Mouse (Mus musculus) thymus, postnatal 25 days (tissue): ENCODE results near the gene Cdh24.
"Not testable (repeated sequence)": the region's sequence is repeated elsewhere in the genome, so short reads cannot be mapped to it uniquely, and the experiment has no call there.

Source experiments
- DNase-seq: peaks from one replicate; pipeline ENCODE4 v3.0.0; 2022

Gene Cdh24

DNA sequence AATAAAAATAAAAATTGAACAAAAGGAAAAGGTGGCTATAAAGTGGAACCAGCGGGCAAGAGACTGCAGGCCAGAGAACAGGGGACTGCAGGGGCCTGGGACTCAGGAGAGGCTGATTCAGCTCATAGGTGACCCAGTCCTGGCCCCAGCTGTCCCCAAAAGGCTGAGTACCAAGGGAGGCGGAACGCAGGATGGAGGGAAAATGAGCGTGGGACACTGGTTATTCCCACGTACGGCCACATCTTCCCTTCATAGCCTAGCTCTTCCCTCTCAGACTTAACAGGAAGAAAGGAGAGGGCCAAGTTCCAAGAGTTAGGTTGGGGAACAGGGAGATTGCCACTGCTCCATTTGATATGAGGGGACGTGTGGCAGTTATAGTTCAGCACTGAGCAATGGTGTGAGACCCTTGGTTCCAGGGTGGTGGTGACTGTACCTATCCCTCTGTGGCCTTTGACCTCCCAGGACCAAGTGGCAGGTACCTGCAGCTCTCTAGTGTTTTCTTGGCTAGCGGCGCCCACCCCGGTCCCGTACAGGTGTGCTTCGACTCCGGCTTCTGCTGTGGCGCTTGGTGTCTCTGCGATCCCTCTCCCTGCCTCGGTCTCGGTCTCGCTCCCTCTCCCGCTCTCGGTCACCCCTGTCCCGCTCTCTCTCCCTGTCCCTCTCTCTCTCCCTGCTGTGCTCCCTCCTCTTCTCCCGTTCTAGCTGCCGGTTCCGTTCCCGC is 1.2 kb upstream of the Cdh24 start:
- DNase-seq, result no peak

DNA sequence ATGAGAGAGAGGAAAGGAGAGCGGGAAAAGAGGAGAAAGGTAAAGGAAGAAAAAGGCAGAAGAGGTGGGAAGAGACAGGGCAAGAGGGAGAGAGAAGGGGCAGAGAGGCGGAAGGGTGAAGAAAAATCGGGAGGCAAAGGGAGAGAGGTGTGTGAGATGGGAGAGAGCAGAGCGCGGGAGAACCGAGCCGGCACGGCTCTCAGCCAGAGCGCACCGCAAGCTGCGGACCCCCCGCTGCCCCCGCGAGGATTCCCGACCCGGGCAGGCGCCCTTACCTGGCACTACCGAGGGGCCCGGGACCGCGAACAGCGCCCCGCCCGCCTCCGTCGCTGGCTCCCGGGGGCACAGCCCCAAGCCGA is 239 bp downstream of the Cdh24 start, which contains the start of gene Gm17606:
Gm17606 (plus strand) TSS at position 7 of the 359 bp plus-strand sequence.
- no peak for DNase-seq

DNA sequence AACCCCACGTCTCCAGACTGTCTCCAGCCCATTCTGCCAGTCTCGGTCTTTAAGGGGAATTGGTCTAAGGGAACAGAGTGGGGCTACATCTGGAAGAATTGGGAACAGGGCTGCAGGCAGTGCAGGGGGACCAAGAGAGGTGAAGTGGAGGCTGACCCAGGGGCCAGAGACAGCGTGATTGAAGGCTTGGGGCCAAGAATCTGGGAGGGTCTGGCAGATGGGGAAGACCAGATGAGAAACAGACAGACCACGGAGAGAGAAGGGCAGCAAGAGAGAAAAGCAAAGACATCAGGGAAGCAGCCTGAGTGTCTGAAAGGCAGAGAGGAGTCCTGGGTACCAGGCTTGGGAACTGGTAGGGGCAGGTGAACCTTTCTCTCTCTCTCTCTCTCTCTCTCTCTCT is 1.0 kb downstream of the Cdh24 start:
- no peak for DNase-seq

DNA sequence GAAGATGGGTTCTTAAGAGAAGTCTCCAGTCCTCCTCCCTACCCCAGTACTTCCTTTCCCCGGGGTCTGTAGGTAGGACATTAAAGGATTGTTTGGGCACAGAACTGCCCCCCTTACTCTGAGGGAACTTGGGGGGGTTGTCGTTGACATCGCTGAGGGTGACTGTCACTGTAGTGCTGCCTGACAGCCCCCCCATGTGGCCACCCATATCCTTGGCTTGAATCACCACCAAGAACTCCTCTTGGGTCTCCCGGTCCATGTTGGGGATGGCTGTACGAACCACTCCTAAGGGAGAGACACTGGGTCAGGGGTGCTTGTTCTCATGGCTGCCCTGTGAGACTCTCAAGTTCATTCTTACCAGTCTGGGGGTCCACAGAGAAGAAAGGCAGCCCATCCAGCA is 3.0 kb downstream of the Cdh24 start:
- no peak for DNase-seq

DNA sequence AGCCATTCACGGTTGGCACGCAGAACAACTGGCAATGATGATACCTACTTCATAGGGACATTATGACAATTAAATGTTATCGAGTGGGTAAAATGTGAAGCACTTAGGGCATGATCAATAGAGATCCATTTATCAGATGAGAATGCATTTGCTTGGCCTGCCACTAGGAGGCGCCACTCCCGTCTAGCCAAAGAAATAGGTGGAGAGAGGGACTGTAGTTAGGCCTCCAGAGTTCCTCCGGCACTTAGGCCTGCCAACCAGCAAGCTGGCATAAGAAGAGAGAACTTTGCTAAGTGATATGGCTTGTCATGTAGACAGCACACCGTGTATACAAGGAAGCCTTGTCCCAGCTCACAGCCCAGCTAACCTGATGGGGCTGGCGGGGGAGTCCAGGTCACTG is 4.2 kb downstream of the Cdh24 start:
- peak; percentile 60 for DNase-seq

DNA sequence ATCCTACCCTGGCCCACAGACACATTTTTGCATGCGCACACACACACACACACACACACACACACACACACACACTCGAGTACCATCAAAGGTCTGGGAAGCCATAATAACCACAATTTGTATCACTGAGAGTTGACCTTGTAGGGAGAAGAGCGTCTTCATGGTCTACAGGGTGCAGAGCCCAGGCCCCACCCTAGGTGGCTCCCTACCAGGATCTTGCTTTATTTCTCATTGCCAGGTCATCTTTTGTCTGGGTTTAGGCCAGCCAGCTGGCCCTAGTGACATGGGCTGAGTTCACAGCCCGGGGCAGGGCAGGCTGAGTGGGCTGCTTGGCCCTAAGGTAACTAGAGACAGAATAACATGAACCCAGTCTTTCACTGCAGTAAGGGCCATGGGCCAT is 7.0 kb downstream of the Cdh24 start:
- no peak for DNase-seq

DNA sequence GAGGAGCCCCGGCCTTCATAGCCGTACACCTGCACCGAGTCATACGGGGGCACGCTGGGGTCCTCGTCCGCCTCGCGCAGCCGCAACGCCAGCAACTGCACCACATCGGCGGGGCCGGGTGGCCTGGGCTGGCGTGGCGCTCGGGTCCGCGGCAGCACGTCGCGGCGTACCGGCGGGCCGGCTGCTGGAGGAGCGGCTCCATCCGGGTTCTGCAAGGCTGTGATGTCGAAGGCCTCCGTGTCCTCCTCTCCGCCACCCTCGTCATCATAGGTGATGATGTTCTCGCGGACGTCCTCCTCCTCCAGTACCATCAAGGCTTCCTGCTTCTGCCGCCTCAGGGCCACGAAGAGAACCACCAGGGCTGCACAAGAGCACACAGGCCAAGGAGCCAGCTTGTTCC is 8.9 kb downstream of the Cdh24 start:
- DNase-seq, result no peak

DNA sequence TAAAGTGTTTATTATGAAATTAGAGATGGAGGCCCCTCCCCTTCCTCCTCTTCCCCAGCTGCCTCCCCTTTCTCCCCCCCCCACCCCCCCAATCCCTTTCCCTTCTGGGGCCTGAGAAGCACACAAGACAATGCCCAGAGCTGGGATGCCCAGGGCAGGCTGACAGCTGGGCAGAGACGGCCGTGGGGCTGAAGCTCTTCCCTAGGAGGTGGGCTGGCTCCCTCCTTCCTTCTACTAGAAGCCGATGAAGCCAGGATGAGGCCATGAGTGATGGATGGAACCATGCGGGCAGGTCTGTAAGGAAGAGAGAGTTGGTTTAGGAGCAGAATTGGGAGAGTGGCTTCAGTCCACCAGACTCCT is 9.9 kb downstream of the Cdh24 start:
- no peak for DNase-seq

DNA sequence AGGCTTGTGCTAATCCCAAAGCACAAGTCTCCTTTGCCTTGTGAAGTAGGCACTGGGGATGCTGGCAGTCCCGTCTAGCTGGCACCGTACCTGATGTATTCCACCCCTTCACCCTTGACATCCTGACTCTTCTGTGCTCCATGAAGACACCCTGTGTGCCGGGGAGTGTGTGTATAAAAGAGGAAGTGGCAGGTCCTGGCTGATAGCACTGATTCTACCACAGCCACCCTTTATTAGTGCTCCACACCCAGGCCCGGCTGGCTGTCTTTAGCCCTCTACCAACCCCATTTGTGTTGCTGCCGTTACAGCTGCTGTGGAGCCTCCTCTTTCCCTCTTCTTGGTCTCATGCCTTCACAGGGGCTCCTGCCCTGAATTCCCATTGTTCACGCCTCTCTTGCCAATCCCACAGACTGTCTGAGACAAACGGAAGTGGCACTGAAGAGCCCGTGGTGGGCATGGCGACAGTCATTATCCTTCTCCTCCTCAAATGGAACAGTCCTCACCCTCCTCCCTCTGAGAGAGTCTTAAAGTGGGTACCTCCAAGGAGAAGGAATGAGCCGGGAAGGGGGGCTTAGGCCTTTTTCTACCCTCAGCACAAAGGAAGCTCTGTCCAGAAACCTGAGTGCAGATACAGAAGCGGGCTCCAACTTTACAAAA is 10.5 kb downstream of the Cdh24 start:
- DNase-seq, result no peak

DNA sequence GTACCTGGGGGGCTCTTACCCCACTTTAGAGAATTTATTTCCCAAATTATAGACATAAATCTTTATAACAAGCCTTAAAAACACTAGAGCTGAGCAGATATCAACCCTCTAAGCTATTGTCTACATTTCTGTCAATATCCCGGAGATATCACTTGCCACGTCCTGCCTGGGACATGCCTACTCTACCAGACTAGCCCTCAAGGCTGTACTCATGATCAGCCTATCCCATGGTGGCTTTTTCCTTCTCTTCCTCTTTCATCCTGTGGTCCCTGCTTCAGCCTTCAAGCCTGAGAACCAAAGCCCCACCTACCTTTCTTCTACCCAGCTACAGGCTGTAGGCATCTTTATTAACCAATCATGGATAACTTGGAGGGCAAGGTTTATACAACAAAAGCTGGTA is 11.4 kb downstream of the Cdh24 start:
- DNase-seq, result no peak

DNA sequence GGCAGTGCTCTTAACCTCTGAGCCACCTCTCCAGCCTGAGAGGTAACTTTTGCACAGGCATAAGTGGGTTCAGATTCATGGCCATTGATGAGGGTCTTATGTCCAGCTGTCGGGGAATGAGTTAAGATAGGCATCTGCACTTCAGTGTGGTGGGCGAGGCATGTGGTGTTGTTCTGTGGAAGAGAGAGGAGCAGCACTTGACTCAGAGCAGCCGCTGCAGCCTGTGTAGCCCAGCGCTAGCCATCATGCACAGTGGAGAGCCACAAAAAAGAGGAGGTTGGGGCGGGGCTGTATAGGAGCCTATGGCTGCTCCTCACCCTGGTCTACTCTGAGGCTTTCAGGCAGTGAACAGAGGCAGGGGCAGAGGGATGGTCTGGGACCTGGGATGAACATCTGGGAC is 13.1 kb downstream of the Cdh24 start:
- no peak for DNase-seq

DNA sequence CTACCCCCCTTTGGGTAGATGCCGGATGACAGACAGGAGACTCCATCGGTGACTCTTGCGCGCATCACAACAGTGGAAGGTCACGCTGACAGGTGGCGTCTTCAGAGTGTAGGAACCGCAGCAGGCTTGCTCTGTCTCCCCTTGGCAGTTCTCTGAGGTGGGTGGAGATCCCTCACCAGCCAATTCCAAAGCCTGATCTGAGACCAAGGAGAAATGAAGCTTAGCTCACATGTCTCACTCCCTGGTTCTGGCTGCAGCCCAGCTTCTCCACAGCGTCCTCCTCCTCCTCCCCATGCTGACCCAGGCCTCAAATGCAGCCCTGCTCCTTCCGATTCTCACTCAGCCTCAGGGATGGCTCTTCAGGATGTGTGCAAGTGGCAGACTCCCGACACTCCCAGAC is 16.2 kb downstream of the Cdh24 start:
- no peak for DNase-seq

DNA sequence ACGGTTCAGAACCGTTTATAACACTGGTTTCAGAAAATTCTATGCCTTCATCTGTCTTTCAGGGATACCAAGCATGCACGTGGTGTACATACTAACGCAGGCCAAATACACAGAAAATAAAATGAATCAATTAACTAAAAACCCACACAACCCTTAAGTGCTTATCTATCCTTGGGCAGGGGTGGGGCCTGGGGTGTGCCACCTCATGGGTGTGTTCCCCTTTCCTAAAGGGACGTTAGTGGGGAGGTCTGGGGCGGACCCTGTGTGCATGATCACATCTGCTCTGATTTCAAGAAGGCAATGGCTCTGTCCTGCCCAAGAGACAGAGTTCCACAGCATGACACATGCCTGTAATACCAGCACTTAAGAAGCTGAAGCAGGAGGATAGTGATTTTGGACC is 17.8 kb downstream of the Cdh24 start:
- no peak for DNase-seq

DNA sequence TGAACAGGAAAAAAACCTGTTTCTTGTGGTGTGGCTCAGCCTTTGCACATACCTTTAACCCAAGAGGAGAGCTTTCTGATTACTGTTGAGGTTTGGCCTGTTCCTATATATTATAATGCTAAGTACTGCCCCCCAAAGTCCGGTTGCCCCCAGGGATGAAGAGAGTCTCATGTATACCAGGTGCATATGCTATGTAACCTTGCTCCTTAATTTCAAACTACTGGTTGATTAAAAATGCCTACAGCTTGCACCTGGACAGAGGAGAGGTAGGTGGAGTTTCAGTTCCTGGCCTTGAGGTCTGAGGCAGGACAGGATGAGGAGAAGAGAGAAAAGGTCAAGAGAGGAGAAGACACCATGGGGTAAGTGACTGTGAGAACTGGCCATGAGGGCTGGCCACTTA is 20.0 kb downstream of the Cdh24 start, which contains the start of gene Psmb11:
Psmb11 (plus strand) TSS at position 301 of the 400 bp plus-strand sequence.
- DNase-seq, result no peak

DNA sequence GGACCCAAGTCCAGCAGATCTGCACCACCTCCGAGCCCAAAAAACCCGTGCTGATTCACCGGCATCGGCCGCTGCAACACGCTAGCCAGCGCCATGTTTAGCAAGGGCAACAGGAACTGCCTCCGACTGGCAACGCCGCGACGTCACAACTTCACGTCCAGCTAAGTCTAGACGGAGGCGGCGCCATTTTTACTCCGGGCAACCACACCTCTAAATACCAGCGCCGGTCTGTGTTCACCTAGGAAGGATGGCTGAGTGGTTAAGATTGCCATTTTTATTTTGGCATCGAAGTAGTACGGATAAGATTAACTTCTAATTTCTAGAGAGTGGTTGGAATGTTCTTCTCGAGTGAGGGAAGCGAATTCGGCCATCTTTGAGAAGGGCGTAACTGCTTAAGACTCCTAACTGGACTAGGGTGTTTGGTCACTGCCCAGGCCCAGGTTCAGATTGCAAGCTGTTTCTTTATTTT is 23.2 kb downstream of the Cdh24 start, which contains the start of gene Psmb5:
Psmb5 (minus strand) TSS at position 126 of the 469 bp plus-strand sequence.
- peak; percentile 86 for DNase-seq

DNA sequence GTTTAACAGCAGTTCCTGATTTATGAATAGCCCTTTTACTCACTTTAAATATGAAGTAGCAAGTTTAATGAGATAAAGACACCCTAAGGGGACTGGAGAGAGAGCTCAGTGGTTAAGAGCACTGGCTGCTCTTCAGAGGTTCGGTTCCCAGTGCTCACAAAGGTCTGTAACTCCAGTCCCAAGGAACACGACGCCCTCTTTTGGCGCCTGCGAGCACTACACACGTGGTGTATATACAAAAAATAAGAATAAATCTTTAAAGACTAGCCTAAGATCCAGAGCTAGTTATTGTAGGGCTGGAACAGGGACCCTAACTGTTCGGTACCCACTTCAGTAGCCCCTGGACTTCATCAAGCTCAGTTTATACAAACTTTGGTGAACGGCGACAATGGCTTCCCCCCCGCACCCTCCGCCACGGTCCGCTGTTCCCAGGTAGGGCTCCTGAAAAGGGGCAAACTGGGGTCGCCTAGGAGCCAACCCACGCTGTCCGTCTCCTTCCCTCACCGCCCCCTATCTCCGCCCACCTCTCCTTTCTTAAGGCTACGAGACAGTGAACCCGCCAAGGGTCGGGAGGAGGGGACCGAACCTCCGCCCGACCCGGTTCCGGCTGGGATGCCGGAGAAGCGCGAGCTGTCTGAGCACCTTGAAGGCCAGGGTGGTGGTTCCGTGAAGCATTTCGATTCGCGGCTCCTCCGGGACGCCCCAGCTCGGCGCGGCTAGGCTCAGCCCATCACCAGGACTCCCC is 23.8 kb downstream of the Cdh24 start:
- DNase-seq, result peak; percentile 26

DNA sequence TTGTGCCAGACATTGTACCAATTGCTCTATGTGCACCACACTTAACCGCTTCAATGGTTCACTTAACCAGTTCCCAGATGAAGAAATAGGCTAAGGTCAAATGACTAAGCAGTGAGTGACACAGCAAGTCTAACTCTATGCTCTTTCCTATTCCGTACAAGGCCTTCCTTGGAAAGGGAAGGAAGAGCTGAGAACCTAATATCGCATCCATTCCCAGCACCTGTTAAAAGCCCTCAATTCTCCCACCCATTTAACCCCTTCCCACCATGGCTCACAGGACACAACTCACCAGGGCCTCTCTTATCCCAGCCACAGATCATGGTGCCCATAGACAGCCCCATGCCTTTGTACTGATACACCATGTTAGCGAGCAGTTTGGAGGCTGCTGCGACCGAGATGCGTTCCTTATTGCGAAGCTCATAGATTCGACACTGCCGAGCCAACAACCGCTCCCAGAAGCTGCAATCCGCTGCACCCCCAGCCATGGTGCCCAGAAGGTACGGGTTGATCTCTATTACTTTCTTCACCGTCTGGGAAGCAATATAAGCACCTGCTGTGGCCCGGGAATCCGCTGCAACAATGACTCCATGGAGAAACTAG is 24.8 kb downstream of the Cdh24 start:
- no peak for DNase-seq

DNA sequence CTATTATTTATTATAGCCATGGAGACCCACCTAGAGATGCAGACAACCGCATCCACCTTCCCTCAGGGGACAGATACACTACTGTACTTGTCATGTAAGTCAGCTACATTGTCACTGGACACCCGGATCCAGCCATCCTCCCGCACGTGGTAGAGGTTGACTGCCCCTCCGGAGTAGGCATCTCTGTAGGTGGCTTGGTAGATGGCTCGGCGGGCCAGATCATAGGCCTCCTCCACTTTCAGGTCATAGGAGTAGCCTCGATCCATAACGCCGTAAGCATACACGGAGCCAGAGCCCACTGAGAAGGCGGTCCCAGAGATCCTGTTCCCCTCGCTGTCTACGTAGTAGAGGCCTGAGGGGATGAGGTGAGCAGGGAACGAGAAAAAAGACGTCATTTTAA is 27.0 kb downstream of the Cdh24 start:
- DNase-seq, result not testable (repeated sequence)

DNA sequence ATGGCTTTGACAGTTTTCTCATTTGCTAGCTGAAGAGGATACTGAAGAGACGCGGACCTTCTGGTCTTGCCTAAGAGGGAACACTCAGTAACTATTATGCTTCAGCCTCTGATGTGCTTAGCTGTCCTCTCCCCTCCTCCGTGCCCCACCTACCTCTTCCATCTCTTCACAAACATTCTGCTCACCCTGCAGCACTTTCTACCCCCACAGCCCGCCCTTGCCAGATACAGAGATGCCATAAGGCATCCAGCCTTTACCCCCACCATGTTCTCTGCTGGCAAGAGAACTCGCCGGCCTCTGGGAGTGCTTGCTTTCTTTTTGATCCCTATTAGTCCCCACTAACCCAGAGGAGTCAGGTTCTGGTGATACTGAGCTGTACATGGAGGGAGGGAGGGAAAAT is 30.5 kb downstream of the Cdh24 start:
- DNase-seq, result no peak

DNA sequence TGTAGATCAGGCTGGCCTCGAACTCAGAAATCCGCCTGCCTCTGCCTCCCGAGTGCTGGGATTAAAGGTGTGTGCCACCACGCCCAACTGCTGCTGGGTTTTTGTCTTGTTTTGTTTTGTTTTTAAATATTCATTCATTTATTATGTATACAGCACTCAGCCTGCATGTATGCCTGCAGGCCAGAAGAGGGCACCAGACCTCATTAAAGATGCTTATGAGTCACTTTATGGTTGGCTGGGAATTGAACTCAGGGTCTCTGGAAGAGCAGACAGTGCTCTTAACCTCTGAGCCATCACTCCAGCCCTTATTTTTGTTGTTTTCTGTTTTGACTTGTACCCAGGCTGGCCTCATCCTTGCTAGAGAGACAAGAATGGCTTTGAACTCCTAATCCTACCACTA is 31.2 kb downstream of the Cdh24 start:
- DNase-seq, result peak; percentile 27

DNA sequence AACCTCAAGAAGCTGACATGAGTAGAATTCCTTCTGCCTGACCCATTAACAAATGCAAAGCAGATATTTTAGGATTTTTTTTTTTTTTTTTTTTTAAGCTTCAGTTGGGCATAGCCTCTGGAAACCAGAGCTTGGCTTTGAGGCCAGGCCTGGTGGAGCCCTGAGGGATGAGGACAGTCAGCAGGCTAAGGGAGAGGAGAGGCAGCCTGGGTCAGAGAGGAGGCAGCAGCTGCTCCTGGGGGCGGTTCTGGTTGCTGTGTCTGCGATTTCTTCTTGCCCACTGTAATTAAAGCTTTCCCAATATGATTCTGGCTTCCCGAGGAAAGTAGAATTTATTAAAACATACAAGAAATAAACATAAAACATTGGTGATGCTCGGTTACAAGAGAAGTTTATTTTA is 31.9 kb downstream of the Cdh24 start:
- no peak for DNase-seq

DNA sequence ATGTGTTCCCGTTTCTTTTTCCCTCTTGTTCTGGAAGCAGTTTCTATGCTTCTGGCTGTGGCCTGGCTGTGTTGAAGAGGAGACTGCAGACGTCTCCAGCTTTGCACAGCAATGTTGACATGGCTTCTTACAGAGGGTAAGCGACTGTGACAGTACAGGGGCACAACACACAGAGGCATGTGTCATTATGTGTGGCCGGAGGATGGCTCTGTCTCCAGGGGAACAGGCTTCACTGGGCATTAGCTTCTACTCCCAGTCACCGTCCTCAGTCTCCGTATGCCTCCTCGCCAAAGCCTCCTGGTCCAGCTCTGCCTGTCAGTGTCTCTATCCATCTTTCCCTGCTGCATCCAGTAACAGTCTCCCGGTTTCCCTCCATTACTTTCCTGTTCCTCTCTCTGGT is 33.9 kb downstream of the Cdh24 start:
- no peak for DNase-seq

DNA sequence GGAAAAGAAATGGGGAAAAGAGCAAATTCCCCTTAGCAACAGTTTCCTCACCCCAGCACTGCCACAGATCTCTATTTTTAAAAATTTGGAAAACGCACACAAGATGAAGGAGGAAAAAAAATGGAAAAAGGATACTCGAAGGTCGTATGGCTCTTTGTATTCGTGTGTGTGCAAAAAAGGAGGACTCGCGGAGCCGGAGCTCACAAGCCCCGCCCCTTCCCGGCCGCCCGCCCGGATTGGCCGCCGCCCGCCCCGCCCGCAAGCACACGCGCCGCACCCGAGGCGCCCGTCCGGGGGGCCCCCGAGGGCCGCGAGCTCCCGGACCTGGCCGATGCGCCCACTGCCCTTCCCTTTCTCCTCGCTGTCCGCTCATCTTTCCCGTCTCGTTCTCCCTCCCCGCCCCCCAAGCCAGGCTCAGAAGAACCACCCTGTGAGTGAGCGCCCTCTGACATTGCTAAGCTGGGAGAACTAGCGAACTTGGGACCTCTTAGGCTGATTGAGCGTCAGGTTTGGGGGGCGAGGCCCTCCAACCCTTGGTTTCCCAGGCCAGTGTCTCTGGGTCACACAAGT is 35.3 kb downstream of the Cdh24 start, which contains the start of gene 4931414P19Rik:
4931414P19Rik (minus strand) TSS at position 242 of the 570 bp plus-strand sequence.
- DNase-seq, result peak; percentile 84
